Mouse (Mus musculus): Measurements from ENCODE around the gene Plscr2.
"Not testable (repeated sequence)": the region's sequence is repeated elsewhere in the genome, so short reads cannot be mapped to it uniquely, and the experiment has no call there.

The Plscr2 gene

DNA sequence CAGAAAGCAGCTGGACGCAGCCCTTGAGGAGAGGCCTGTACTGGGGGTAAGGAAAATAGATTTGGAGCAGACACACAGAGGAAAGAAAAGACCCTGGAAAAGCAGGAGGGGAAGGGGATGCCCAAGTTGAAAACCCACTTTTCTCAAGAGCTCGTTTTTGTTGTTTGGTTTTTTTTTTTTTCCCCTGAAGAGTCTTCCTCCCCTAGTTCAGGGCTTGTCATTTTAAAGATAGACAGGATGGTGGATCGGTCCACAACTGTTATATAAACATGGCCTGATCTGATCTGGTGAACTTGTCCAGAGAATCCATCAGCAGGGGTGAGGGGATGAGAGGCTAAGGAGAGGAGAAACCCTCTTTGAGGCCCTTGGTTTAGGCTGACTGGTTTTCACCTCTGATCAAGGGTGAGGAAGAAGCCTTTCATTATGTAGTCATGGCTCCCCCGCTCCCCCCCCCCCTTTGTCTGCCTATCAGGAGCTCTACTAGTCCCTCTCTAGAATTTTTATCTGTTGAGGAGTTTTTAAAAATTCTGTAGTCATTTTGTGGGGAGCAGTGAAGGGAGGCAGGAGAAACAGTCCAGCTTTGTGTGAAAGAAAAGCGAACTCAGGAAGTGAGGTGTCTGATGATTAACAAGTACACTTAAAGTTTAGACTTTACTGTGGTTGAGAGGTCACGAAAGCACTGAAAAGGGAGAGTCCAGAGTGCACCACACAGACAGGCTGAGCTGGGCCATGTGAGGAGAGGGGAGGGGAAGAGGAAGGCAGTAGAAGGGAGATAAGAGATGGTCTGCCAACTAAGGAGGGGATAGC, 1.2 kb upstream of the Plscr2 start:
- no peak for DNase-seq (ENCODE audit: low spot score)

DNA sequence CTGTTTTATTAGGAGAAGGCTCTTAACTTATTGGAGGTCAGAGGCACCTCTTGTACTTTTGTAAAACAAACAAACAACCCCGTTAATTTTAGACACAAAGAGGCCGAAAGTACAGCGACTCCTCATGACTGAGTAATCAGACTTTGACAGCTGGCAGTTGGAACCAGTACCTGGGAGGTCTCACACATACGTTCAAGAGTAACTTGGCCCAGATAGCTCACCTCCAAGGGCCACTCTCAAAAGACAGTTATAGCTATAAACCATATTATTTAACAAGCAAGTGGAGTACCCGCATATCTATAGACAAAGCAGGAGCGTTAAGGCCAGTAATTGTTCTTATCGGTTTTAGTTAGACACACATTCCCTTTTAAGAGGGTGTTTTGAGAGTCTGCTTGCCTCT, 958 bp downstream of the Plscr2 start:
- DNase-seq (ENCODE audit: low spot score), result no peak

- no peak for DNase-seq (ENCODE audit: low spot score)
Observed at GRCm38 (mm10) chr9:92280048-92280447, 4.6 kb downstream of the Plscr2 start.

- peak; percentile 38 for DNase-seq (ENCODE audit: low spot score)
Observed at GRCm38 (mm10) chr9:92282563-92283171, 7.3 kb downstream of the Plscr2 start.

DNA sequence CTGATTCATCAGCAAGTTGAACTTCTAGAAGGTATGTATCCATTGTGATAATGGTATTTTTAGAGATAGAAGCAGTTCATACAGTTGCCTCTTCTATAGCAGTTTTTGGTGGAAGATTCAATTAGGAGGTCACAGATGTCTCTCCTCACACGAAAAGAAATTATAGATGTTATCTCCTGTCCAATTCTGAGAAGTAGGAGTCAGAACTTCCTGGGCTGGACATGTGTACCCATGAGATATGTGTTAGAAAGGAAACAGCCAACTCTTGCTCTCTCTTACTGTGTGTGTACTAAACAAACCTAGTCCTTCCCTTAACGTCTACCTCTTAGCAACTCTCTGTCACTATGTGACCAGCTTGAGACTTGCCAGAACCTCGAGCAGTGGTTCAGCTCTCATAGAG, 14.3 kb downstream of the Plscr2 start:
- DNase-seq (ENCODE audit: low spot score), result peak; percentile 21

- DNase-seq (ENCODE audit: low spot score), result no peak
Observed at GRCm38 (mm10) chr9:92292169-92292568, 16.8 kb downstream of the Plscr2 start.

- no peak for DNase-seq (ENCODE audit: low spot score)
Observed at GRCm38 (mm10) chr9:92292922-92293321, 17.5 kb downstream of the Plscr2 start.

DNA sequence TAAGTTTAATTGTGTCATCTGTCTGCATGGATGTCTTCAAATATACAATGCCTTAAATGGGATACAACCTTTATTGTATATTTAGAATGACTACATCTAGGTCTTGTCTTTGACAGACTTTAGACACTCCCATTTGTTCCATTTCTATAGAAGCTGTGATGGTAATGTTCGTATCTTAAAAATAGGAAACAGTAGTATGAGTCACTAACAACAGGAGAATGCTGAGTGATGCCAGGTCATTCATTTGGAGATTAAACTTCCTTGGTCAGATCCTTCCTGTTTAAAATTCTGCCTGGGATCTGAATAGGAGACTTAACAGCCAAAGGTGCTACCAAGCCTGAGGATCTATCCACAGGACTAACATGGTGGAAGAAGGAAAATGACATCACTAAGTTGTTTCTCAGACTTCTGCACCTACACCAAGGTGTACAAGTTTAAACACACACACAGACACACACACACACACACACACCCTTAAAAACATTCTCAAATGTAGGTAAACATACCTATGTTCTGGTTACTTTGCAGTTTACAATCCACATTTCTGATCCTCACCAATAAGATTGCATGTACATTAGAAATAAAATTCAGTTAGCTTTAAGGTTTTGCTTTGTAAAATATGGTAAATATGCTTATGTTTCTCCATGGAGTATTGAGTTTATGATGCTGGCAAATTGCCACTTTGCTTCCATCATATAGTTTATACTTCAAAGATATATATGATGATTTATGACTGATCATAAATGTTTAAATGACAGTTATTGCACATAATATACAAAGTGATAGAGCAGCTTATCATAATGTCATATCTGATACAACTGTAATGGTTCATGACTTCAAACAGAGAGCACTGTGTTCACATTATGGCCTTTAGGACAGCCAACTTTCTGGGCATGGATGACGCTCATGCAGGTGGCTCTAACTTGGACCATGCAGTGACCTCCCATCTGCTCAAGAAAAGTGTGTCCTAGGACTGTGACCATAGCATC, 18.5 kb downstream of the Plscr2 start:
- DNase-seq (ENCODE audit: low spot score), result no peak

DNA sequence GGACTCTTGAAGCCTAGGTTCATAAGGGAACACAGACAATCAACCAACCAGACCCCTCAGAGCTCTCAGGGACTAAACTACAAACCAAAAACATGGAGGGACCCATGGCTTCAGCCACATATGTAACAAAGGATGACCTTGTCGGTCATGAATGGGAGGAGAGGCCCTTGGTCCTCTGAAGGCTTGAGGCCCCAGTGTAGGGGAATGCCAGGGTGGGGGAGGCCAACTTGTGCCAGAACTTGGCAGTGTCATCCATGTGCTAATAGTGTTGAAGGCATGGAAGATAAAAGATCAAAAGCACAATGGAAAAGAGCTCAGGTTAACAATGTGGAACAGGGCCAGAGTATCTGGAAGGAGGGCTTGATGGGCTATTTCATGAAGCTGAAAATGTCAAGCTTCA, 22.9 kb downstream of the Plscr2 start:
- no peak for DNase-seq (ENCODE audit: low spot score)

GRCm38 (mm10) chr9:92301213-92301612, 25.8 kb downstream of the Plscr2 start:
- DNase-seq (ENCODE audit: low spot score), result no peak

GRCm38 (mm10) chr9:92305075-92305474, 29.7 kb downstream of the Plscr2 start:
- DNase-seq (ENCODE audit: low spot score), result no peak

GRCm38 (mm10) chr9:92305620-92306220, 30.3 kb downstream of the Plscr2 start:
- no peak for DNase-seq (ENCODE audit: low spot score)

DNA sequence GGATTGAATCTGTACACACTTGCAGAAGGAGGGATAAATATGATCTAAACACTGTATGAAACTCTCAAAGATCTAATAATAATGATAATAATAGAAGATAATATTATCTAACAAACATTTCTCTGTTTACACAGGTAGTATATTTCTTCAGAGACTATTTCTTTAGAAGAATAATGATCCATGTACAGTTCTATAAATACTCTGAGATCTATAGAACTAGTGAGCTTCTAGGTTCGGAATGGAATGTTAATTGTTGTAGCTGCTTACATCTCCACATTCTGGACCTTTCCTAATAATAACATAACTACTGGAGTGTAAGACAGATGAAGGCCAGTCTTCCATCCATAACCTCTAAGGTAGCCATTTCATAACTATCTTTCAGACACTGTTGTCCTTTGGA, 33.7 kb downstream of the Plscr2 start, which contains the start of gene 1700057G04Rik:
1700057G04Rik (plus strand) TSS at position 301 of the 400 bp plus-strand sequence.
- DNase-seq (ENCODE audit: low spot score), result no peak

DNA sequence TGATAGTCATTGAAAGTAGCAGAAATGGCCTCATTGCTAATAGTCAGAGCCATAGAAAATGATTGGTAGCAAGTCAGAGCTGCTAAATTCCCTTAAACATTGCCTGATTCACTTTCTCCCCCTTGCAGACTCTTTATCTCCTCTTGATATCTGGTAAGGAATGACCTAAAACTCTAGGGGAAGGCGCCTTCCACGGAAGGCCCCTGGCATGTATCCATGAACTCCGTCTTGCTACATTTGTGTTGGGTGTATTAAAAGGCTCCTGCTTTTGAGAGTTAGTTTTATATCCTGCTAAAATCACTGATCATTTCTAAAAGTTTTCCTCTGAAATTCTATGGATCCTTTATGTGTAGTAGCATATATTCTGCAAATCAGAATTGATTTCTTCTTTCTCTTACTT, 41.4 kb downstream of the Plscr2 start:
- no peak for DNase-seq (ENCODE audit: low spot score)

DNA sequence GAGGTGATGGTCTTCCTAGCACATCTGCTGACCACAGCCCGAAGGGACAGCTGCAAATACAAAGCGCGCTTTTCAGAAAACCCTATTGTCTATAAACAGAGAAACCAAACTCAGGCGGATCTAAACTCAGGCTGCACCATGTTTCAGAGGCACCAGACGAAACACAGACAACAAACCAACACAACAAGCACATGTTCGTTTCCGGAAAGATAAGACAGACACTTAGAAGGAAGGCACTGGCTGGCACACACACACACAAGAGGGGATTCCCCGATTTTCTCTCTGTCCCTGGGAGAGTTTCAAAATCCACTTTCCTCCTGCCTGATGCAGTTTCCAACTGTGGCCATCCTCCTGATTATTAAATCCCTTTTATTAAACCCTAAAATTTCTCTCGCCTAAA, 50.5 kb downstream of the Plscr2 start:
- not testable (repeated sequence) for DNase-seq (ENCODE audit: low spot score)

GRCm38 (mm10) chr9:92326813-92327212, 51.4 kb downstream of the Plscr2 start:
- no peak for DNase-seq (ENCODE audit: low spot score)

DNA sequence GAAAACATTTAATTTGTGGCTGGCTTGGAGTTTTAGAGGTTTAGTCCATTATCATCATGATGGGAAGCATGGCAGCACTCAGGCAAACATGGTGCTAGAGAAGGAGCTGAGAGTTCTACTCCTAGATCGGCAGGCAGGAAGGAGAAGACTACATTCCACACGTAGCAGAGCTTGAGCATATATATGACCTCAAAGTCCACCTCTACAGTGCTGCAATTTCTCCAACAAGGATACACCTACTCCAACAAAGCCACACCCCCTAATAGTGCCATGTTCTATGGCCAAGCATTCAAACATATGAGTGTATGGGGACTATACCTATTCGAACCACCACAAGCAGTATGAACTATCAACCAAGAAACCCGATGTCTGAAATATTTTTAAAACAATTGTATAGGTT, 56.0 kb downstream of the Plscr2 start:
- no peak for DNase-seq (ENCODE audit: low spot score)

GRCm38 (mm10) chr9:92334845-92335244, 59.4 kb downstream of the Plscr2 start:
- no peak for DNase-seq (ENCODE audit: low spot score)

GRCm38 (mm10) chr9:92335277-92335818, 59.9 kb downstream of the Plscr2 start:
- no peak for DNase-seq (ENCODE audit: low spot score)

DNA sequence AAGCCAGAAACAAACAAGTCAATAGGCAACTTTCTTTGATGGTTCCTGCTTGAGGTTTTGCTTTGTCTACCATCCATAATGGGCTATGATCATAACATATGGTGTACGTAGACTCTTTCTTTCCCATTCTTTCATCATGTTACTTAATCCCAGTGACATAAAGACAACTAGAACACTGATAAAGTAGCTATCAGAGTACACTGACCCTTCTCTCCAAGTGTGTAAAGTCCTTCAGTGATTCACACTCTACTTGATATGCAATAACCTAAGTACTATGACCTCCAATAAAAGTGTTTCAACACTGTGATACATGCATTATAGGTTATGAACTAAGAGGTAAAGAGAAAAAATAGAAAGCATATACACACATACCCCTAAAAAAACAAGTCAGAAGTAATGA, 61.7 kb downstream of the Plscr2 start:
- DNase-seq (ENCODE audit: low spot score), result no peak

DNA sequence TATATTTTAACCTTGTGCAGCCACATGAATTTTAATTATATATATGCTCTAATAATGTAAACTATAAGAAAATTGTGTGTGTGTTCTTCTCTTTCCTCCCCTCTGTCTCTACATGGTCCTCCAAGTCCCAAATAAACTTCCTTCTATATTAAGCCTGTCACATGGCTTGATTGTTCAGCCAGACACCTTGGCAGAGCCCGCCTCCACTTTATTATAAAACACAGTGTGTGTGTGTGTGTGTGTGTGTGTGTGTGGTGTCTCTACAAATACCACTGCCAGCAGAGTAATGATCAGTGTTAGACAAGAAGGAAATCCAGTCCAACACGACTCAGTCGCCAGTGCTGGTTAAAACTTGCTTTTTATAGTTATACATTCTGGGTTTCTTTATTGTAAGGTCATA, 62.3 kb downstream of the Plscr2 start:
- no peak for DNase-seq (ENCODE audit: low spot score)

DNA sequence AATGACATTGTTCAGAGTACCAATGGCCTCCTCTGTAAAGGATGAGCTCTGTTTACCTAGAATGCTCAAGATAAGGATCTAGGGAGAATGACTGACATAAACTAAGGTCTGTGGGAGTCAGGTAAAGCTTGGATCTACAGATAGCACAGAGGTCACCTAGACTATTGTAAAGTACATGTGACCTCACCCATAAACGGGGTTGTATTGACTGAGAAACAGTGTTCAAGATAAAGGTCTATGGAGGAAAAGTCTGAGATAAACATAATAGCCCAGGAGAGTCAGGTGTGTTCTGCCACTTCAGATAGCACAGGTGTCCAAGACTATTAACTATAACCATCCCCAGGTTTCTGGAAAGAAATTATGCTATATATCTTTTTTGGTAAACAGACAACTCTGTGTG, 63.6 kb downstream of the Plscr2 start:
- no peak for DNase-seq (ENCODE audit: low spot score)
